23 mouse cellular contexts compared by ENCODE assay signal in the genomic region with DNA sequence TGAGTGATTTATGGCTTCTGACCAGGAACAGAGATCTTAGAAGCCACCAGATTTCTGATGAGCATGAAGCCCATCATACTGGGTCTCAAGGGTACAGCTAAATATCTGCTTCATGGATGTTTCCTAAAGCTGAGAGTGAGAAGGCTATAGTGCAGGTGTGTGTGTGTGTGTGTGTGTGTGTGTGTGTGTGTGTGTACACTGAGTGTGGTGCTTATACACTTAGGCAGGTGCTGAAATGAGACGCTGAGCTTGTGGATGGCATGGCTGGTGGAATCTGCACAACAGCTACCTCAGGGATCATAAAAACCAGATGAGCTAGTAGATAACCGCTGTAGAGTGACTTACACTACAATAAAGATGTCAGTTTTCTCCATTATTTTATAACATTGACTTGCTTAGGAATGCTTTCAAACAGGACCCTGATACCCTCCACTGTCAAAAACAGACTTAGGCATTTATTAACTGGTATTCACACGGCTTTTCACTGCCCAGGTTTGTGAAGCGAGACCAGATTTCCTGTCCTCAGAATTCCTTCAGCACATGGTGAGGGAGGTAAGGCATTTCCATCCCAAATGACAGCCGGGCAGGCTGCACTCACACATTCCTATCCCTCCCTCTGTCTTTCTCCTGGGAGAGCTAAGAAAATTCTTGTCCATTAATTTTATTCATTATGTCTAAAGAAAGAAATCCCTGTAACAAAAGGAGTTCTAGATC. TPM values are rescaled to one million over a fixed set of nuclear protein-coding genes. Genes with fewer than 3 reads are reported as not detected.
A peak's percentile ranks its signal among the peaks of the same experiment; 100 is the strongest.
DNase-seq lines count a peak whose midpoint lies in the region; ATAC-seq lines count a peak whose summit lies in the region.
"Had no signal": no experiment of that assay in that cellular context is flagged by ENCODE, and none has a peak within 500 bp of the region (broad histone marks: within the 10 kb centered on the region; RNA-seq: fewer than 3 reads in every experiment).

No protein-coding gene starts in this region.

- peaks cover 4% of the 10 kb centered on the region; the same call in 1 of the 2 replicates for H3K4me1 ChIP-seq in neural tube, embryonic 14.5 days (ENCODE audit: control insufficient read depth, insufficient read depth, low read length)
- peaks cover 22% of the 10 kb centered on the region for H3K4me1 ChIP-seq in kidney, embryonic 16.5 days (ENCODE audit: insufficient read depth, low read length)
- H3K4me1 ChIP-seq in neural tube, embryonic 15.5 days = peaks cover 8% of the 10 kb centered on the region; the same call in 1 of the 2 replicates
- H3K4me1 ChIP-seq in intestine, embryonic 16.5 days (ENCODE audit: control insufficient read depth, insufficient read depth, low read length) = no peaks in the 10 kb centered on the region
- H3K4me1 ChIP-seq: forebrain, embryonic 13.5 days; heart, embryonic 15.5 days; hindbrain, embryonic 13.5 days had no signal

- H3K36me3 ChIP-seq in neural tube, embryonic 14.5 days (ENCODE audit: control insufficient read depth, insufficient read depth, low read length) = no peaks in the 10 kb centered on the region
- H3K36me3 ChIP-seq in kidney, embryonic 16.5 days (ENCODE audit: insufficient read depth, low read length) = no peaks in the 10 kb centered on the region
- H3K36me3 ChIP-seq in neural tube, embryonic 15.5 days = no peaks in the 10 kb centered on the region
- no peaks in the 10 kb centered on the region for H3K36me3 ChIP-seq in intestine, embryonic 16.5 days (ENCODE audit: control insufficient read depth, insufficient read depth, low read length)
- H3K36me3 ChIP-seq: embryonic facial prominence, embryonic 13.5 days; heart, embryonic 15.5 days; hindbrain, embryonic 13.5 days had no signal

- no peak overlapping the region for H3K4me3 ChIP-seq in neural tube, embryonic 14.5 days (ENCODE audit: low read depth, low read length)
- no peak overlapping the region for H3K4me3 ChIP-seq in kidney, embryonic 16.5 days (ENCODE audit: low read length)
- no peak overlapping the region for H3K4me3 ChIP-seq in neural tube, embryonic 15.5 days (replicated peaks)
- H3K4me3 ChIP-seq in intestine, embryonic 16.5 days (ENCODE audit: low read length) = no peak overlapping the region
- H3K4me3 ChIP-seq: embryonic facial prominence, embryonic 13.5 days; forebrain, embryonic 13.5 days; heart, embryonic 15.5 days; hindbrain, embryonic 13.5 days had no signal

- peak; percentile 38; the same call in 1 of the 2 replicates for ATAC-seq in neural tube, embryonic 14.5 days (ENCODE audit: low read depth)
- ATAC-seq in kidney, embryonic 16.5 days (ENCODE audit: low FRiP score, low TSS enrichment) = peak; percentile 80
- ATAC-seq in neural tube, embryonic 15.5 days (ENCODE audit: low FRiP score) = peak; percentile 47
- ATAC-seq in intestine, embryonic 16.5 days = no peak
- ATAC-seq: forebrain, embryonic 13.5 days; hindbrain, postnatal 0 days had no signal

- peak; percentile 12 for DNase-seq in kidney, adult 11 months
- DNase-seq in kidney, adult 18-20 months = no peak
- no peak for DNase-seq in neural tube, embryonic 10.5 days (ENCODE audit: extremely low spot score, low spot score)
- DNase-seq in natural killer cell, adult 2 months (ENCODE audit: low spot score in 2 of 2) = no peak
- DNase-seq: adrenal gland, adult 8-10 months; adrenal gland, postnatal 36 days; cerebellum, adult 11 months; cerebellum, adult 8-10 months; cerebellum, postnatal 14 days; gastrocnemius, postnatal 36 days; heart, adult 18-20 months; heart, postnatal 14 days had no signal

- no peak overlapping the region for H3K4me2 ChIP-seq in neural tube, embryonic 14.5 days (ENCODE audit: low read depth, low read length)
- no peak overlapping the region for H3K4me2 ChIP-seq in kidney, embryonic 16.5 days (replicated peaks; ENCODE audit: low read depth, low read length)
- H3K4me2 ChIP-seq in neural tube, embryonic 15.5 days = no peak overlapping the region
- no peak overlapping the region for H3K4me2 ChIP-seq in intestine, embryonic 16.5 days (ENCODE audit: low read depth, low read length)
- H3K4me2 ChIP-seq: embryonic facial prominence, embryonic 13.5 days; forebrain, embryonic 13.5 days; heart, embryonic 11.5 days; heart, embryonic 15.5 days; hindbrain, embryonic 13.5 days had no signal

- H3K27ac ChIP-seq in neural tube, embryonic 14.5 days (ENCODE audit: low read depth, low read length) = no peak overlapping the region
- peak overlapping the region; percentile 65 for H3K27ac ChIP-seq in kidney, embryonic 16.5 days (ENCODE audit: low read length)
- H3K27ac ChIP-seq in neural tube, embryonic 15.5 days (replicated peaks) = no peak overlapping the region
- no peak overlapping the region for H3K27ac ChIP-seq in intestine, embryonic 16.5 days (ENCODE audit: low read length)
- H3K27ac ChIP-seq: embryonic facial prominence, embryonic 13.5 days; forebrain, embryonic 13.5 days; heart, embryonic 15.5 days; hindbrain, embryonic 13.5 days; hindbrain, postnatal 0 days had no signal

- H3K9me3 ChIP-seq in neural tube, embryonic 14.5 days (ENCODE audit: control insufficient read depth, low read length) = no peaks in the 10 kb centered on the region
- no peaks in the 10 kb centered on the region for H3K9me3 ChIP-seq in kidney, embryonic 16.5 days (ENCODE audit: low read length)
- H3K9me3 ChIP-seq in neural tube, embryonic 15.5 days (replicated peaks) = no peaks in the 10 kb centered on the region
- no peaks in the 10 kb centered on the region for H3K9me3 ChIP-seq in intestine, embryonic 16.5 days (ENCODE audit: control insufficient read depth, low read length)
- H3K9me3 ChIP-seq: embryonic facial prominence, embryonic 13.5 days; forebrain, embryonic 13.5 days; heart, embryonic 15.5 days; hindbrain, embryonic 13.5 days had no signal

- no peak overlapping the region for H3K9ac ChIP-seq in neural tube, embryonic 14.5 days (replicated peaks; ENCODE audit: low read depth, low read length)
- no peak overlapping the region for H3K9ac ChIP-seq in kidney, embryonic 16.5 days (replicated peaks; ENCODE audit: low read length)
- no peak overlapping the region for H3K9ac ChIP-seq in neural tube, embryonic 15.5 days (replicated peaks)
- no peak overlapping the region for H3K9ac ChIP-seq in intestine, embryonic 16.5 days (ENCODE audit: low read depth, low read length)
- H3K9ac ChIP-seq: embryonic facial prominence, embryonic 13.5 days; forebrain, embryonic 13.5 days; heart, embryonic 15.5 days; hindbrain, embryonic 13.5 days had no signal

- WGBS in neural tube, embryonic 14.5 days = 28% methylated on average over 5 of the region's 5 CpGs
- 14% methylated on average over 5 of the region's 5 CpGs for WGBS in kidney, embryonic 16.5 days
- WGBS in neural tube, embryonic 15.5 days = 25% methylated on average over 5 of the region's 5 CpGs
- 26% methylated on average over 5 of the region's 5 CpGs for WGBS in intestine, embryonic 16.5 days

- H3K27me3 ChIP-seq in neural tube, embryonic 14.5 days (ENCODE audit: control insufficient read depth, insufficient read depth, low read length) = no peaks in the 10 kb centered on the region
- H3K27me3 ChIP-seq in kidney, embryonic 16.5 days (ENCODE audit: insufficient read depth, low read length) = no peaks in the 10 kb centered on the region
- no peaks in the 10 kb centered on the region for H3K27me3 ChIP-seq in neural tube, embryonic 15.5 days (replicated peaks)
- H3K27me3 ChIP-seq in intestine, embryonic 16.5 days (replicated peaks; ENCODE audit: control insufficient read depth, insufficient read depth, low read length) = no peaks in the 10 kb centered on the region
- H3K27me3 ChIP-seq: CH12.LX; forebrain, embryonic 13.5 days; heart, embryonic 15.5 days; hindbrain, embryonic 13.5 days had no signal

RNA-seq across cellular contexts. Expression of a gene that starts 43.0 kb away (rescaled TPM):
- polyA plus RNA-seq in neural tube, embryonic 14.5 days (2014; fragmentation: Nextera tagmentation; extraction: Ambion mirVana) = 0.50 and 3.0 TPM in 2 replicates
- polyA plus RNA-seq in kidney, embryonic 16.5 days (2015; fragmentation: Nextera tagmentation; extraction: Ambion mirVana) = 2.3 and 3.3 TPM in 2 replicates
- 1.00 and 1.1 TPM in 2 replicates for polyA plus RNA-seq in neural tube, embryonic 15.5 days (2015; fragmentation: Nextera tagmentation; extraction: Ambion mirVana)
- 0.06 and 0.07 TPM in 2 replicates for polyA plus RNA-seq in intestine, embryonic 16.5 days (2015; fragmentation: Nextera tagmentation; extraction: Ambion mirVana)
